Mouse (Mus musculus): ENCODE data around the gene Rc3h2.

Gene Rc3h2

GRCm38 (mm10) chr2:37422306-37423304 is at the start of gene Rc3h2:
TSS of gene Rc3h2 (minus strand) at chr2:37422903.
- DNase-seq (ENCODE audit: low spot score): peak; percentile 91

- no peak for DNase-seq (ENCODE audit: low spot score)
Observed at GRCm38 (mm10) chr2:37466266-37466665, 43.6 kb upstream of the Rc3h2 start.

DNA sequence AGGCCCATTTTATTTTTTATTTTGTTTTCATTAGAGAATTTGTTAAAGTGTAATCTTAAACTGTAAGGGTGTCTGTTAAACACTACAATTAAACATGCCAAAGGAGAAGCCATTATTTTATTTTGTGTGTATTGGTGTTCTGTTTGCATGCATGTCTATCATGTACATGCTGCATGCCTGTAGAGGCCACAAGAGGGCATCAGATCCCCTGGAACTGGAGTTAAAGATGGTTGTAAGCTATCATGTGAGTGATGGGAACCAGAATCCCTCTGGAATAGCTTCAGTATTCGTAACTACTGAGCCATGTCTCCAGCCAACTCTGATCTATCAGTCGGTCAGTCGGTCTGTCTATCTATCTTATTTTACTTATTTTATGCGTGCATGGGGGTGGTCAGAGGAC is 38.0 kb upstream of the Rc3h2 start:
- DNase-seq (ENCODE audit: low spot score): no peak

GRCm38 (mm10) chr2:37452376-37452760 is 29.7 kb upstream of the Rc3h2 start:
- no peak for DNase-seq (ENCODE audit: low spot score)

- peak; percentile 84 for DNase-seq (ENCODE audit: low spot score)
Observed at GRCm38 (mm10) chr2:37451667-37452375, 29.1 kb upstream of the Rc3h2 start.

DNA sequence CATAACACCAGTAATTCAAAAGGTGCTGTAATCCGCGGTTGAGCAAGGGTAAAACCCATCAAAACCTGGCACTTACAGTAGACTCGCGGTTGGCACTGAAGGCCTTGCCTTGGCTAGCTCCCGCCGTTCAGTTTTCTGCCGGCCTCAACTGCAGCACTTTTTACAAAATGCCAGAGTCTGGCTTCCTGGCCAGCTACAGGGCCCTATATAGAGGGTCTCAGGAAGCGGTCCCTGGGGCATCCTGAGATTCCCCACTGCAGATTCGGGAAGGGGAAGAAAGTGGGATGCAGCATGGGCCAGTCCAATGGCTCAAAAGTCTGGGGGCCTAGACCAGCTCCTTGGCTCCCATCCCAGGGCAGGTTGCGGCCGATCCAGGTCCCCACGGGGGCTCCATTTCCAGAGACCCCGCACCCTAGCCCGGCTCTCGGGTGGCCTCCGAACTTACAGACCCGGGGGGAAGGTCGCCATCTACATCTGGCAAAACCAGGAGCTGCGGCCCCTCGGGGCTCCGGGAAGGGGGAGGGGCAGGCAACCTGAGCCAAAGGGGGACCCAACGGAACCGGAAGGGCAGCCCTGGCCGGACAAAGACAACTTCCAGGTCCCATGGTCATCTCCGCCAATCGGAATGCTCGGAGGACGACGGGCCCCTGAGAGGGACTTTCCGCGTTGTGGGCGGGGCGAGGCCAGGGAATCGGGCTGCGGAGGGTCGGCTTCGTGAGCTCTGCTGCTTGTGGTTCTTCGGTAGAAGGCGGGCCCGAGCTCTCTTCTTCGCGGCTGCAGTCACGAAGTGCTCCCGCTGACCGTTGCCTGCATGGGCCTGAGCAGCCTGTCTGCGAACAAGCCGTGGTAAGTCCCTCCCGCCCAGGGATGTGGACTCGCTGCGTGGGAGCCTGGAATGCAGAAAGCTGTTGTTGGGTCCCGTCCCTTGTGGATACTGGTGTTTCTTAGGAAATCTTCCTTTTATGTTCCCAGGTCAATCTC is 20.2 kb upstream of the Rc3h2 start, which contains the start of the genes Zbtb26, Zbtb6 and Rabgap1:
Gene Zbtb26 (minus strand): TSS at position 525 of the 981 bp plus-strand sequence.
Gene Zbtb6 (minus strand): TSS at position 561 of the 981 bp plus-strand sequence.
Gene Rabgap1 (plus strand): TSS at position 669 of the 981 bp plus-strand sequence.
- DNase-seq (ENCODE audit: low spot score): peak; percentile 90

DNA sequence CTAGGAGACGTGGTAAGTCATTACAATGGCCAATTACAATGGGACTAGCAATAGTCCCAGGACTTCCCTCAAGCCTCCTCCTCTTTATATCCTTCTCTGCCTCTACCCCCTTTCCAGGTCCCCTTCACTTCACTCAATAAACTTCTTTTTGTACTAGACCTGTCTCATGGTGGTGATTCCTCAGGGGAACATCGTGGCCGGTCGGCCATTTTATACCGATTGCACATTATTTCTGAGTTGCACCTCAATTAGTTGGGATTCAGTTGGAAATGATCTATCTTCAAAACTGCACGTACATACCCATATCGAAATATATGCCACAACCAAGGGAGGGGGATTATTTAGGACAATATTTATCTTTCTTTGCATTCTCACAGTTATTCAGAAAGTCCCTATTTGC is 8.9 kb upstream of the Rc3h2 start:
- DNase-seq (ENCODE audit: low spot score): no peak

GRCm38 (mm10) chr2:37430593-37431464 is 8.1 kb upstream of the Rc3h2 start:
- DNase-seq (ENCODE audit: low spot score): peak; percentile 72

DNA sequence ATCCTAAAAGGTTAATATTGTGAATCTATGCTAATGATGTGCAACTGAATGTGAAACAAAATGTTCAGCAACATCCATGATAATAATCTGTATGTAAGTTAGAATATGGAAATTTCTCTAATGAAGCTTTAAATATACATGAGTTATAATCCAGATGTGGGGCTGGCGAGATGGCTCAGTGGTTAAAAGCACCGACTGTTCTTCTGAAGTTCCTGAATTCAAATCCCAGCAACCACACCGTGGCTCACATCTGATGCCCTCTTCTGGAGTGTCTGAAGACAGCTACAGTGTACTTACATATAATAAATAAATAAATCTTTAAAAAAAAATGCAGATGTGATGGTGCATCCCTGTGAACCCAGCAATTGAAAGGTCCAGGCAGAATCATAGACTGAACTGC is 968 bp upstream of the Rc3h2 start:
- no peak for DNase-seq (ENCODE audit: low spot score)

DNA sequence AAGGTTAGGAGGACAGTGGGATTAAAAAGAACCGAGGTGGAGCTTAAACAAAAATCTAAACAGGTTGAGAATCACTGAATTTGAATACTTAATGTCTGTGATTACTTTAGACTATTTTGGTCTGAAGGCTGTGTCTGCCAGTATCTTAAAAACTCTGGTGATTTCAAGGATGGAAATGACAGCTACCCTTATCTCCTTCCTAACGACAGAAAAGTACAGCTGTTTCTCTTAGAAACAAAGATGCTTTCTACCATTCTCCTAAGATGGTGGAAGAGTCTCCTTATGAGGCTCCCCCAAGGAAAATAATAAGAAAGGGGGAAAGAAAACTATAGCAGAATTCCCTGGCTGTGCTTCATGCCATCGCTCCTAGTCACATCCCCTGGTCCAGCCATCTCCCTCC is 800 bp downstream of the Rc3h2 start:
- DNase-seq (ENCODE audit: low spot score): no peak

- DNase-seq (ENCODE audit: low spot score): no peak
Observed at GRCm38 (mm10) chr2:37395539-37395938, 27.2 kb downstream of the Rc3h2 start.

DNA sequence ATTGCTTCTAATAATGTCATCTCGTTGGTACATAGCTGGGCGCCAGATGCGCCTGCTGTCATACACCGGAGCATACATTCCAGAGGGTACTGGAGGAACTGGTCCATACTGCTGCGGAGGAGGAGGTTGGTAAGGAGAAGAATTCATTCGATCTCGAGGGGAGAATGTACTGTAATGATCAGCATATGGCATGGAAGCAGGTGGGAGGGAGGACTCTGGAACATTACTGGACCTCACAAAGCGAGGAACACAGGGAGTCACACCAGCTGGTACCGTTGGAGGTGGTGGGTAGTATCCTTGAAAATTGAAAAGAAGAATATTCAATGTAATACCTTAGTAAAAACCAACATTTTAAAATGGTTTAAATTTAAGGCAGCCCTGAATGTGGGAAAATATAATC is 39.8 kb downstream of the Rc3h2 start:
- no peak for DNase-seq (ENCODE audit: low spot score)

- peak; percentile 39 for DNase-seq (ENCODE audit: low spot score)
Observed at GRCm38 (mm10) chr2:37380189-37380588, 42.5 kb downstream of the Rc3h2 start.

DNA sequence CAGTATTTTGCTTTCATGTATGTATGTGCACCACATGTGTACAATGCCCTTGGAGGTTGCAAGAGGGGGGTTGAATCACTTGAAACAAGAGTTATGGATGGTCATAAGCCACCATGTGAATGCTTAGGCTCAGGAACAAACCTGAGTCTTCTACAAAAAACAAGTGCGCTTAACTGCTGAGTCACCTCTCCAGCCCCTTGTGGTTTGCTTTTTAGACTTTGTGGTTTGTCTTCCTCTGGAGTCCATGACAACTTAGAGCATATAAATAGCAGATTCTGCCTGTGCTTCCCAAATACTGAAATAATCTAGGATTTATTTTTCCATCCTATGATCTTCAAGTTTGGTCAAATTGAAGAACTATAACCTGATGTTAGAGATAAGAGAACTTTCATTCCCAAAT is 46.7 kb downstream of the Rc3h2 start:
- DNase-seq (ENCODE audit: low spot score): no peak

- no peak for DNase-seq (ENCODE audit: low spot score)
Observed at GRCm38 (mm10) chr2:37370651-37371050, 52.1 kb downstream of the Rc3h2 start.

GRCm38 (mm10) chr2:37359908-37360307 is 62.8 kb downstream of the Rc3h2 start:
- DNase-seq (ENCODE audit: low spot score): no peak

DNA sequence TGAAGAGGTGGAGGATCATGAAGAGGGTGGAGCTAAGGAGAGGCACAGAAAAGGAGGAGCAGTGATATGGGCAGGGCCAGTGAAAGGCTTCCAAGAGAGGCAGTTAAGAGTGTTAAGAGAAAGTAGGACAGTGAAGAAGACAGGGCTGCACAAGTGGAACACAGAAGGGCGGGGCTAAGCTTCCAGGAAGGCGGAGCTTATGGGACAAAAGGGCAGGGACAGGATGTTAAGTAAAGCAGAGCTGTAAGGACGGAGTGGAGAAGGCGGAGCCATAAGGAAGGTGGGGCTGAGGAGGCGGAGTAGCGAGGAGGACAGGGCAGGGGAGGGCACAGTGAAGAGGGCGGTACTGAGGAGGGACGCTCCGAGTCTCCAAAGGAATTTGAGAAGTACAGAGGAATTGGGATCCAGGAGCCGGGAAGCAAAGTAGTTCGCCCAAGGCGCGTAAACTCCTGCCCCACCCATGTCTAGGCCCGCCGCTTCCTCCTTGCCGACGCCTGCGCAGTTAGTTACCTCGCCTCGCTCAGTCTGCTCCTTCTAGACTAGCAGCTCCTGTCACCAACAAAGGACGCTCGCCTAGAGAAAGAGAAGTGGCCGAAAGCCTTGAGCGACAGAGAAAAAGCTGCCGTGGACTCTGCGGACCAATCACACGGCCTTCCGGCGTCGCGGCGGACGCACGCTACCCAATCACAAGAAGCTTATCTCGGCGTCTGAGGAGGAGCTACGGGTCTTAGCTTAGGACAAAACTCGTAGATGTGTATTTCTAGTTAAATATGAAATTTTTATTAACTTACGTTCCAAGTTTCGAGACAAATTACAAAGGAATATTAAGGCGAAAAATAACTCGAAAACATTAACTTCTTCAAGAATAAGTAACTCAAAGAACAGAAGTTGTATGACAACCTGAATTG is 63.8 kb downstream of the Rc3h2 start, which contains the start of gene Pdcl:
Gene Pdcl (minus strand): TSS at position 700 of the 908 bp plus-strand sequence.
- DNase-seq (ENCODE audit: low spot score): peak; percentile 88

DNA sequence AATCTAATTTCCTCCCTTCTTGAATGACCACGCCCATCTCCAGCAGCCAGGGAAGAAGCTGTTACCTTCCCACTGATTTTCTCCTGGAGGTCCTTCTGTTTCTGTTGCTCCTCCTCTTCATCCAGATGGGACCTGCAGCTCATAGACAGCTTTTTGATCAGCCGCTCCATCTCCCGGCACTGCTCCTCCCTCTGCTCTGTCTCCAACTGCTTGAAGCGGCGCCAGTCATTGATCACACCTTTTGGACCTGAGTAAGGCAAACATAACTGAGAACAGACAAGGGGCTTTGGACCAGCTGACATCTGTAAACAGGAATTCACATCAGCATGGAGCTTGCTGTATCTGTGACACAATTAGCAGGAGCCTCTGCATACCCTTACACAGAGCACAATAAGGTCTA is 67.1 kb downstream of the Rc3h2 start:
- DNase-seq (ENCODE audit: low spot score): no peak

DNA sequence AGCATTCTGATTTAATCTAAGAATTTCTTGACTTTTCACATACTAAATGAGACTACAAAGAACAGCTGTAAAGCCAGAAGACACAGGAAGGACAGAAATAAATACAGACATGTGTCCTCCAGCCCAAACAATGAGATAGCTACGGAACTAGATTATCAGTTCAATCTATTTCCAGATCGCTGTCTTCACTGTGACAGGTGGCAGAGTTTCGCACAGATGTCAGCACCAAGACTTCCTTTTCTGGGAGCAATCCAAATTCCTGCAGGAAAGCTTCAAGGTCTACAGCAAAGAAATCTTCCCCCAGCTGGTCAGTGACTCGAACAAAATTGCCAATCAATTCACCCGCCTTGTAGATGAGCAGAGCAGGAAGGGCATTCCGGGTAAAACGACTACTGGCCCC is 71.0 kb downstream of the Rc3h2 start:
- no peak for DNase-seq (ENCODE audit: low spot score)

Measured in spleen, adult 12 weeks (tissue).